Mouse (Mus musculus) kidney, postnatal 25 days (tissue): ENCODE results near the gene Actg2.

Experiments used
- DNase-seq, 2 experiments: peaks; one replicate each; pipeline ENCODE4 v3.0.0; 2021; ENCODE audit warnings: mixed read lengths in 2 of 2

The Actg2 gene

DNA sequence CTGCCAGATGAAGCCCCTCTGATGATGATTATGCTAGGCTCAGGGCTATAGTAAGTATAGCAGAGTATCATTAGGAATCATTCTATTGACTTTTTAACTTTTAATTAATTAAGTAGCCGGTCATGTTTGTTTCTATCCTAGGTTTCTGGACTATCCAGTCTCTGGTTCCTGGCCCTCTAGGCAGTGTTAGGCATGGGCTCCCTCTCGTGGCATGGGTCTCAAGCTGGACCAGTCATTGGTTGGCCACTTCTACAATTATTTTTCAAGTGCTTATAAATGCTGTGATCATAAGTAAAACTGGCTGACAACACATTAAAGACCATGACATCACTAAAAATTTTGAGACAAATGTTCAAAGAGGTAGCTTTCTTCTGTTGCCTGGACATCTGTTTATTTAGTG is 25.9 kb downstream of the Actg2 start:
- peak in 1 of 2 experiments; percentile 36 for DNase-seq

DNA sequence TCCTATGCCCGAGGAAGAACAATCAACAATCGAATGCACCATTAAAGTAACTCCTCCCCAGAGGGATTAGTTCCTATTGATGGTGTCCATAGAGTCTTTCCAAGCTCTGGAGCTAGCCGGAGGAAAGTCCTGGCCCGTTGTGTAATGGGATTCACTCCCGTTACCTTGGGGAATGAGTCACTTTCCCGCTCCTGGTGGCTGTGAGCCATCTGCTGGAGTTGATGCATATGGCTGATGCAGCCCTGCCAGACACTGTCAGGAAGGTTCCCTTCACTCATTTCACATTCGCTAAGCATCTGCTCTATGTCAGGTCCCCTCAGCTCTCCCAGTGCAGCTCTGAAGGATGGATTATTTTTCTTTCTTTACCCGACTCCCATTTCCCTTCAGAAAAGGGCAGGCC is 26.6 kb downstream of the Actg2 start:
- DNase-seq = peak in 1 of 2 experiments; percentile 43

DNA sequence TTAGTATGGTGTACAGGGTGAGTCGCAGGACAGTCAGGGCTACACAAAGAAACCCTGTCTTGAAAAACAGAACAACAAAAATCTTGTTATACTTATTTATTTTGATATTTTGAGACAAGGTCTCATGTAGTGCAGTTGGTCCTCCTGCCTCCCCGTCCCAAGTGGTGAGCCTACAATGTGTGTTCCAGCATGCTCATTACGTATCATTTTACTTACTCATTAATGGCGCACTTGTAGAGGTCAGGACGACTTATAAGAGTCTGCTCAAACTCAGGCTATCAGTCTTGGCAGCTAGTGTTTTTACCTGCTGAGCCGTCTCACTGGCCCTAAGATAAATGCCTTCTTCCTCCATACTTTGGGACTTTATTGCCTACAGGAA is 28.9 kb downstream of the Actg2 start:
- no peak for DNase-seq

DNA sequence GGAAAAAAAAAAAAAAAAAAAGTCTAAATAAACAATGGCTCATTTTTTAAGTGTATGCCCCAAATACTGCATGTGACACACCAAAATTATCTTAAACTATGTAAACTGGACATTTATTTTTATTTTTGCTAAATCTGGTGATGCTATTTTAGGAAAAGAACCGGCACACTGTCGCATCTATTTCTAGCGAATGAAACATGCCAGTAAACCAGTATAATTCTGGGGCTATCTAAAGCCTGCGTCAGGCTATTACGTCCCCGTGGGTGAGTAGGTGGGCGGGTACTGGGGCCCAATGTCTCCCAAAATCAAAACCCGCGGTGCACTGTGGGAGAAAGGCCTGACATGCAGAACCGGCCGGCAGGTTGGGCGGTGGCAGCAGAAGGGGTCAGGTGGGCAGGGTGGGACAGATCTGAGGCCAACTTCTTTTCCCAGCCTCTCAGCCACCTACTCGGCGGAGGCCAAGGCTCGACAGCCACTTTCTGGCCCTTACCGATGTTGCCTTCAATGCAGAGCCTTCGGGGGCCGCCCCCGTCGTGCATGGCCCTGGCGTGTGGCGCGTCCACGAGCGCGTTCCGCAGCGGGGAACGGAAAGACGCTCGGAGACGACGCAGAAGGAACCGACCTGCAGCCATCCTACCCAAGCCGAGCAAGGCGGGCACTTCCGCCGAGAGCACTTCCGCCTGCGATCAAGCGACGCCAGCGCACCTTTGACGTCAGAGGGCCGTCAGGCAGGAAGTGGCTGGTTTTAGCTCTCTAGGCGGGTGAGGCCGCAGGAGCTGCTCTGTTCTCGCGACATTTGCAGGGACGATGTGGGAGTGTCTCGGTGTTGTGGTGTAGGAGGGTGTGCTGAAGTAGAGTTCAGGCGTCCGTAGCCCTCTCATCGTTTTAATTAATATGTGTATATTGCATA is 29.6 kb downstream of the Actg2 start, which contains the start of gene Dguok:
Dguok (minus strand) TSS at position 712 of the 910 bp plus-strand sequence.
- peak; percentile 97 to 99 for DNase-seq

- DNase-seq = no peak
These were observed 30.5 kb downstream of the Actg2 start for GRCm38 (mm10) chr6:83505554-83505953.

- no peak for DNase-seq
These were observed 32.7 kb downstream of the Actg2 start for GRCm38 (mm10) chr6:83503361-83503760.

DNA sequence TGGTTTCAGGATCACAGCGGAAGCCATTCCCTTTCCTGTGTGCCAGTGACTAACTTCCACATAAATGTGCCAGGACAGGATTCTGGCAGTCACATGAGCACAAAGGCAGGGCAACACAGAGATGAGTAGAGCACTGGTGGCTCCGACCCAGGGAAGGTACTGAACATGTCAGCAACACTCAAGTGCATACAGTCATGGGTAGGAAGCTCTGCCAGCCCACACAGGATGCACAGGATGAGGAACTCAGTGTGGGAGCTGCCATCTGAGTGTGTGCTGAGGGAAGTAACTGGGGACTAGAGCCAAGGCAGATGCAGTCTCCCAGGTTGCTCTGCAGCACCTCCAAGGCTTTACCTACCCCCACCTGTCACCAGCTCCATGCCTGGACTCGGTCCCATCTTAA is 33.4 kb downstream of the Actg2 start:
- DNase-seq = no peak

DNA sequence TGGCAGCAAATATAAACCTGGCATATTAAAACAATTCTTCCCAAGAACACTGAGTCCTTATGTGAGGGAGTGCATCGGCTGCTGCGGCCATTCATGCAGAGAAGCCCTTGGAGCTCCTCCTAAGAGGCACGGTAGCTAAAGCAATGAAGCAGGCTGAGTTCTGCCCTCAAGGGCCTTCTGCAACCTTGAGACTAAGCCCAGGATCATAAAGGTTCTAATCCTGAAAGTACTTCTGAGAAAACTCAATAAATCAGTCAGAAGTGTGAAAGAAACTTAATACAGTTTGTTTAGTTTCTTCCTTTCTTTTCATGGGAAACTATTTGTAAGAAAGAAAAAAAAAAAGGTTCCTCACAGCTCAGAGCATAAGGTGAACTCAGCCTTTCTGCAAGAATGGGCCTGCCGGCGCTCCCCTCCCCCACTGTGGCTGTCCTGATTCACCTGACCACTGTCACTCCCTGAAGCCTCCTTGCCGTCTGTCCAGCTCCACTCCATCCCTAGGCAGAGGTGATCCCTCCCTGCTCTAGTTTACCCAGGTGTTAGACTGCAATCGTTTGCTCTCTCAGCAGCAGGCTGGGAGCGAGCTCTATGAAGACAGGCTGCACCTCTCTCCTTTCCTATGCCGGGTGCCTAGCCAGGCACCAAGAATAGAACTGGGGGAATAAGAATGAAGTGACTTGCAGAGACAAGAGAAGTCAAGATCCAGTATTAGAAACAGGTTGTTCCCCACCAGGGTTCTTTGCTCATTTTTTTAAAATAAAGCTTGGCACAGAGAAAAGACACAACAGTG is 34.3 kb downstream of the Actg2 start:
- DNase-seq = peak in 1 of 2 experiments; percentile 40

- DNase-seq = peak in 1 of 2 experiments; percentile 27
These were observed 35.6 kb downstream of the Actg2 start for GRCm38 (mm10) chr6:83500462-83500861.

- peak in 1 of 2 experiments; percentile 9 for DNase-seq
These were observed 37.0 kb downstream of the Actg2 start for GRCm38 (mm10) chr6:83499078-83499477.

GRCm38 (mm10) chr6:83496753-83497710 is 39.0 kb downstream of the Actg2 start:
- DNase-seq = peak; percentile 66 to 84

GRCm38 (mm10) chr6:83496009-83496752 is 39.9 kb downstream of the Actg2 start:
- no peak for DNase-seq

GRCm38 (mm10) chr6:83490622-83491021 is 45.4 kb downstream of the Actg2 start:
- no peak for DNase-seq

- no peak for DNase-seq
These were observed 47.9 kb downstream of the Actg2 start for GRCm38 (mm10) chr6:83488200-83488599.

GRCm38 (mm10) chr6:83487298-83487697 is 48.8 kb downstream of the Actg2 start:
- no peak for DNase-seq

DNA sequence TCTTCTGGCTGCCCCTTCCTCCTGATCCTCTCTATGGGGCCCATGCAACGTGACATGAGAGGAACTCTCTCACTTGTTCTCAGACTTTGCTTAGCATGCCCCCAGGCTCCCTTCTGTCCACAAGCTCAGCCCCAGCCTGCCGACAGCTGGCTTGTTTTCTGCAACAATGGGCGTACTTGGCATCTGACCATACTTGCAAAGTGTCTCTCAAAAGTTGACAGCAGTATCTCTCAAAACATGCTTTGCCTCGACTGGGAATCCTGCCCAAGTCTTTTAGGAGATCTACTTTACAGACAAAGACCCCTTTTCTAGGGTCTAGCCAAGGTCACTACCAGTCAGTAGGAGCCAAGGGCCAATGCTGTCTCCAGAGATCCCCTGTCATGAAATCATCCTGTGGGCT is 50.2 kb downstream of the Actg2 start:
- no peak for DNase-seq

DNA sequence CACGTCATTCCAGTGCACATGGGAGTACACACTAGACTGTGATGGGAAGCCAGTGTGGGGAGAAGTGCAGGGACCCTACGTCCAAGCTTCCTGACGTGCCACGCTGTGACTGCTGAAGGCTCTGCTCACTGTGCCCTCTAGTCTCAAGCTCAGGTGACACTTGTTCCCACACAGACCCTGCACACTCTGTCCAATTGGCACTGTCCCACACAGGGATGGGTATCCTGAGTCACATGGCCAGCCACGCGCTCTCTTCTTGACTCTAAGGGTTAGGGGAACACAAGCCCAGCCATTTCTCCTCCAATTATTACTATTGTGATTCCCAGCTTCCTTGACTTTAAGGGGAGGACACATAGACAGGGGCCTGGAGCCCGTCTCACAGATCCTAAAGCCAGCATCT is 52.3 kb downstream of the Actg2 start:
- DNase-seq = peak in 1 of 2 experiments; percentile 31

- DNase-seq = peak; percentile 27 to 74
These were observed 53.5 kb downstream of the Actg2 start for GRCm38 (mm10) chr6:83482418-83483085.

GRCm38 (mm10) chr6:83480019-83480655 is 55.9 kb downstream of the Actg2 start:
- peak in 1 of 2 experiments; percentile 8 for DNase-seq

GRCm38 (mm10) chr6:83479193-83479592 is 56.9 kb downstream of the Actg2 start:
- no peak for DNase-seq

DNA sequence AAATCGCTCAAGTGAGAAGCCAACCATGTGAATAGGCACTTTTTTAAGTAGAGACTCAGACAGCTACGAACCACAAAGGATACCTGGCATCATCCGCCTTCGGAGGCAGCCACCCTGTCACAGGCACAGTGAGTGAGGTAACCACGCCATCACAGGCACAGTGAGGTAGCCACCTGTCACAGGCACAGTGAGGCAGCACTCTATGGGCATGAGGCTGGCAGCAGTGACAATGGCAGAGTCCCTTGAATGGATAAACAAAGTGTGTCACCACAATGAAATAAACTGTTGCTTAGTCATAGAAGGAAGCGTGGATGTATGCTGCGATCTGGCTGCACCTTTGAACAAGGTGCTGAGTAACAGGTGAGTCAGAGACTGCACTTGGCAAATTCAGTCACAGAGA is 57.4 kb downstream of the Actg2 start:
- DNase-seq = no peak
